Mouse (Mus musculus) kidney, embryonic 15.5 days (tissue): ENCODE measurements around the gene Fam110a. TPM values are rescaled to one million over a fixed set of nuclear protein-coding genes. Genes with fewer than 3 reads are reported as not detected.

Source experiments
- ATAC-seq: fragments of 200-750 bp; cut with Nextera tagmentation; replicated peaks from 2 replicates; pipeline ENCODE4 v1.8.0; 2017; ENCODE audit warnings: moderate TSS enrichment; ENCODE audit not compliant: low FRiP score
- H3K27ac ChIP-seq: fragments of 300-500 bp; sonication (generic); 2 replicates; pipeline ENCODE4 v1.5.1; 2015; ENCODE audit warnings: mild to moderate bottlenecking, inconsistent platforms
- H3K27me3 ChIP-seq: fragments of 300-500 bp; sonication (generic); 2 replicates; pipeline ENCODE4 v1.6.1; 2015; ENCODE audit warnings: inconsistent platforms
- H3K36me3 ChIP-seq: fragments of 300-500 bp; sonication (generic); 2 replicates; pipeline ENCODE4 v1.6.1; 2015; ENCODE audit warnings: inconsistent platforms
- H3K4me1 ChIP-seq: fragments of 300-500 bp; sonication (generic); 2 replicates; pipeline ENCODE4 v1.6.1; 2015; ENCODE audit warnings: inconsistent platforms
- H3K4me2 ChIP-seq: fragments of 300-500 bp; sonication (generic); 2 replicates; pipeline ENCODE4 v1.6.1; 2015; ENCODE audit warnings: moderate library complexity, mild to moderate bottlenecking, inconsistent platforms
- H3K4me3 ChIP-seq: fragments of 300-500 bp; sonication (generic); replicated peaks from 2 replicates; pipeline ENCODE4 v1.5.1; 2015; ENCODE audit warnings: mild to moderate bottlenecking, inconsistent platforms
- H3K9ac ChIP-seq: fragments of 300-500 bp; sonication (generic); 2 replicates; pipeline ENCODE4 v1.6.1; 2015; ENCODE audit warnings: mild to moderate bottlenecking, inconsistent platforms
- H3K9me3 ChIP-seq: fragments of 300-500 bp; sonication (generic); replicated peaks from 2 replicates; pipeline ENCODE4 v1.6.1; 2016; ENCODE audit warnings: inconsistent platforms
- WGBS: fragments of 180-500 bp; shearing (Covaris S2); methylation state at CpG from one replicate; pipeline ENCODE4 v1.1.7; 2015; ENCODE audit warnings: mixed read lengths; 5-methylcytosine and 5-hydroxymethylcytosine counted together
- polyA plus RNA-seq: library from polyadenylated mRNA; unstranded; fragments of >200 nt; fragmentation: Nextera tagmentation; extraction: Ambion mirVana; gene quantifications from 2 replicates; pipeline ENCODE4 v1.2.1, GENCODE M21; 2015

The Fam110a gene
- polyA plus RNA-seq, 1 experiment from 2014 or later: 29.1 TPM

DNA sequence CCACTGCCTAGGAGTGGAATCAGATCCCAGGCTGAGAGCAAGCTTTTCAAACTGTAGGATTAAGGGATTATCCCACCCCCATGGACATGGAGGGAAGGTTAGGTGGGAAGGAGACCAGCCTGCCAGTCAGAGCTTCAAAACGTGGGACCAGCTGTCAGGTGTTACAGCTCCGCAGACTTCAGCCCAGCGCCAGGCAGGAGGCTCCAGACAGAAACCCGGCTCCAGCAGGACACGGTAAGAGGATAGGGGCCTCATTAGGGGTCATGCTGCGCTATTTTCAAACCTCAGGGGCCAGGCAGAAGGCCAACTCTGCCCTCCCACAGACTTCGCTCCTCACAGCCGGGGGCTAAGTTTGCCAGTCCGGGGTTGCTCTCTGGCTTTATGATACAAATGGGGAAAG is 16.0 kb downstream of the Fam110a start:
- 7% methylated on average over 9 of the region's 9 CpGs for WGBS
- no peaks in the 10 kb centered on the region for H3K9me3 ChIP-seq
- ATAC-seq: peak; percentile 19; the same call in 1 of the 2 replicates
- H3K4me1 ChIP-seq: peaks cover 63% of the 10 kb centered on the region
- no peak overlapping the region for H3K4me3 ChIP-seq
- H3K27me3 ChIP-seq: no peaks in the 10 kb centered on the region
- H3K4me2 ChIP-seq: no peak overlapping the region
- H3K36me3 ChIP-seq: peaks cover 12% of the 10 kb centered on the region
- 0 out of 2 replicates have a peak overlapping the region, but pooled peaks have one; percentile 11 for H3K27ac ChIP-seq
- H3K9ac ChIP-seq: no peak overlapping the region

DNA sequence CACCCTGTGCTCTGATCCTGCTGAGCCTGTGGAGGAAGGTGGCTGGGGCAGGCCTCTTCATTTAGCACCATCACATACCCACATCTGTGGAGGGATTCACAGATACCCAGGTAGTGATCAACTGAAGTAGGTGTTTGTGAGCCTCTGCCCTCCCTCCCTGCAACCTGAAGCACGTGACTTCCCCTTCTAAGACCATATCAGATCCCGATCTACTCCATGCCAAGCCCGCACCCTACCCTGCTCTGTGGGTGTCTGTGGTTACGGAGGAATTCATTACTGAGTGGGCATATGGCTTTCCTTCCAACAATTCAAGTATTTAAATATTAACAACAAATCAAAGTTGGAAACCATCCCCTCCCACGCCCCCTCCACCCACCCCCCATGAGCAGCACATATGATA is 16.7 kb downstream of the Fam110a start:
- Histone ChIP-seq H3K27ac (no peak overlapping the region), H3K4me3 (no peak overlapping the region), H3K27me3 (no peaks in the 10 kb centered on the region), H3K36me3 (0 out of 2 replicates have a peak, but pooled peaks cover 7% of the 10 kb centered on the region), H3K9ac (no peak overlapping the region), H3K4me2 (no peak overlapping the region), H3K4me1 (peaks cover 58% of the 10 kb centered on the region), H3K9me3 (no peaks in the 10 kb centered on the region)
- no peak for ATAC-seq
- WGBS: 87% methylated on average over 5 of the region's 5 CpGs

DNA sequence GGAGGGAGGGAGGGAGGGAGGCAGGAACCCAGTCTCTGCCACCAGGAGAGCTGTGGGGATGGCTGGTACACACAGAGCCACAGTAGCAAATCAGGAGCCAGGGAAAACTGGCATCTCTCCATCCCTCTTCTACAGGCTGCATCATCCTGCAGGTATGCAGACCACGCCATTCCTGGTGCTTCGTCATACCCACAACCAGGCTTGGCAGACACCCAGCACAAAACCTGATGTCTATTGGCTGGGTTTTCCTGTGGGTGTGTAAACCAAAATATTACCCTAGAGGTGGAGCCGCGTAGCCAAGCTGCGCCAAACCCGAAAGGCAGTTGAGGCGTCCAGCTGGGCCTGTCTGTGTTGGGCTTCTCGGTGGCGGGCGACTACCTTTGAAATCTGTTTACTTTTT is 17.5 kb downstream of the Fam110a start:
- Histone ChIP-seq H3K4me2 (no peak overlapping the region), H3K9ac (no peak overlapping the region), H3K36me3 (no peaks in the 10 kb centered on the region), H3K27ac (no peak overlapping the region), H3K4me3 (no peak overlapping the region), H3K9me3 (no peaks in the 10 kb centered on the region), H3K27me3 (no peaks in the 10 kb centered on the region), H3K4me1 (peaks cover 51% of the 10 kb centered on the region)
- 71% methylated on average over 10 of the region's 10 CpGs for WGBS
- no peak for ATAC-seq

DNA sequence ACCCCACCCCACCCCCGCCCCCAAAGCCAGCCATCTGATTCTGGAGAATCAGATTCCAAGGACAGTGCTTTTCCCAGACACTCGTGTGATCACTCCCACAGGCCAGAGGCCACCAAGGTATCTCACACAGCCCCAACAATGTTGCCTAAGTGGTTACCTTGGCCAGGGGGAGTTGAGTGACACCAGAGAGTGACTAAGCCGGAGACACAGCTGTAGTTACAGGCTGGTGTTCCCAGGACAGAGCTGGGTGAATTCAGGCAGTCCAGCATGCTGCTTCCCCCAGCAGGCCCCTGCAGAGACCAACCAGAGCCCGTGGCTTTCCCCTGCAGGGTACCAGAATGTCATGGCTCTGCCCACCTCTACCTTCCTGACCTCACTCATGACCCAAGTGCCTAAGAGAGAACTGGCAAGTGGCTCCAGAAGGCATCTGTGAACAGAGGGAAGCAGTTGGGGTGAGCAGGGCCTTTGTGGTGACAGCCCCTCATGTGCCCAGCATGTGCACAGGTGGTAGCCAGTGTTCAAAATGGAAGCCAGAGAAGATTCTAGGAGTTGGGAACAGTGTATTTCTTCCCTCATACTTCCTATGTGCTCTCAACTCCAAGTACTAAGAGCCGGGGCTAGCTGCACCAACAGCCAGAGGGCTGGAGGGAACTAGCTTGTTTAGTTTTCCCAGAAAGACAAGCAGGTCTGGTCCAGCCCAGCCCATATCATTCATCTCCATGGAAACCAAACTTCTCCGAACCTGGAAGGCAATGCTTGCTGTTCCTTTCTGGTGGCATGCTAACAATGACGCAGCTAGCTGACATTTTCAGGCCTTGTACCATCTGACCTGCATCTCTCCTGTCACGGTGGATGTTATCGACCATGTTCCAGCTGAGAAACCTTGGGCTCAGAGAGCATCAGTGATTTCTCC is 18.5 kb downstream of the Fam110a start:
- H3K36me3 ChIP-seq: no peaks in the 10 kb centered on the region
- H3K9me3 ChIP-seq: no peaks in the 10 kb centered on the region
- H3K4me3 ChIP-seq: no peak overlapping the region
- H3K27me3 ChIP-seq: no peaks in the 10 kb centered on the region
- H3K4me1 ChIP-seq: peaks cover 44% of the 10 kb centered on the region
- H3K4me2 ChIP-seq: no peak overlapping the region
- H3K9ac ChIP-seq: no peak overlapping the region
- ATAC-seq: no peak
- 0 out of 2 replicates have a peak overlapping the region, but pooled peaks have one; percentile 28 for H3K27ac ChIP-seq
- 62% methylated on average over 9 of the region's 9 CpGs for WGBS

DNA sequence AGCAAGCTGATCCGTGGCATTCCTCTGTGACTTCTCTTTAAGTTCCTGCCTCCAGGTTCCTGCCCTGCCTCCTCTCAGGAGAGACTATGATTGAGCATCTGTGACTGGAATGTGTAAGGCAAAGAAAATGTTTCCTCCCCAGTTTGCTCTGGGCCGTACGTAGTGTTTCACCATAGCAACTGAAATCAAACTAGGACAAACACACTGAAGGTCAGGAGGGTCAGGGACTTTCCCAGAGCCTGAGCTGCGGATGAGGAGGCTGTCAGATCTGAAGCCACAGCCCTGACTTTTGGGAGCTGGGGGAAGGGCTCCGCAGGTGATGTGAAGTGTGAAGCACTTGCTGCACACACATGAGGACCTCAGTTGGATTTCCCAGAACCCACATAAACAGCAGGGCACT is 20.7 kb downstream of the Fam110a start:
- Histone ChIP-seq H3K27ac (no peak overlapping the region), H3K27me3 (no peaks in the 10 kb centered on the region), H3K4me3 (no peak overlapping the region), H3K4me2 (no peak overlapping the region), H3K4me1 (peaks cover 42% of the 10 kb centered on the region), H3K36me3 (no peaks in the 10 kb centered on the region), H3K9me3 (no peaks in the 10 kb centered on the region), H3K9ac (no peak overlapping the region)
- ATAC-seq: peak; percentile 48; the same call in 1 of the 2 replicates
- 22% methylated on average over 5 of the region's 5 CpGs for WGBS

DNA sequence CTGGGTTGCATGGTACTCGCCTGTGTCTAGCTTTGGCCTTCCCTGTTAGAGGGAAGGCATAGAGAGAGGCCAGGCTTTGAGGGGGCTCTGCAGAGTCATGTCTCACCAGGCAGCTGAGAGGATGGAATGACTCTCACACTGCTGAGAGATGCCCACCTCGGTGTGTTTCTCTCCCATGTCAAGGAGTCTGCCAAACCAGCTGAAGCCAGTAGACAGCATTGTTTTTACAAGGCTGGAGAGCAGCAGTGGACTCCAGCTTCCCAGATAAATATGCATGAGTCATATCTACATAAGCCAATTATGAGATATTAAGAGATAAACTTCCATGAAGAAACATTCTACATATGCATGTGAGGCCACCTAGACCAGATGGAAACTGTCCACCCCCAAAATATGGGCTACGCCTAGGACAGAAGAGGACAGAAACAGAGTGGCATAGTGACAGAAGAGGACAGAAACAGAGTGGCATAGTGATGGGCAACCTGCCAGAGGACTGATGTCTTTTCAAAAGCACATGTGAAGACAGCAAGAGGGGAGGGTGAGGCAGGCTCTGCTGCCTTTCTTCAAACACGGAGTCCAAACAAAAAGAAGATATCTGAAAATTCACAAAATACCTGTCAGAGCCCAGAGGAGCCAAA is 23.4 kb downstream of the Fam110a start:
- 76% methylated on average over 4 of the region's 4 CpGs for WGBS

DNA sequence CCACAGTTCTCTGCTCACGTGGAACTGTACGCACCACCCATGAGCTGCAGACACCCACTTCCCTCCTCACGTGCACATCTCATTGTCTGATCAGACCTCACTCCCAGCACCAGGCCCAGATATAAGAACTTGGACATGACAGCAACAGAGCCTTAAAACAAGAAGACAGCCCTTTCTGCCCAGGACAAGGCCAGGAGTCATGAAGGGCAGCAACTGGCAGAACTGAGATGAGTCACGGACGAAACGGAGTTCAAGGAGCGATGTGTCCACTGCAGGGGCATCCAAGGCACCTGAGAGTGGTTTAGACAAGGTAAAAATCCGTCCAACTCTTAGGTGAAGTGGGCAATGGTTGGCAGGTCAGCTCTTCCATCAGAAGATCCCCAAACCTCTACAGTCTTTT is 26.4 kb downstream of the Fam110a start:
- Histone ChIP-seq H3K27ac (no peak overlapping the region), H3K4me3 (no peak overlapping the region), H3K9ac (no peak overlapping the region), H3K36me3 (no peaks in the 10 kb centered on the region), H3K9me3 (no peaks in the 10 kb centered on the region), H3K27me3 (no peaks in the 10 kb centered on the region), H3K4me1 (no peaks in the 10 kb centered on the region), H3K4me2 (no peak overlapping the region)
- WGBS: 87% methylated on average over 8 of the region's 8 CpGs
- no peak for ATAC-seq

More for the DNA sequence above, 23.4 kb downstream of the Fam110a start:
- Histone ChIP-seq H3K36me3 (no peaks in the 10 kb centered on the region), H3K27me3 (no peaks in the 10 kb centered on the region), H3K27ac (no peak overlapping the region), H3K9me3 (no peaks in the 10 kb centered on the region), H3K4me2 (no peak overlapping the region), H3K4me1 (peaks cover 24% of the 10 kb centered on the region), H3K4me3 (no peak overlapping the region), H3K9ac (no peak overlapping the region)
- no peak for ATAC-seq

DNA sequence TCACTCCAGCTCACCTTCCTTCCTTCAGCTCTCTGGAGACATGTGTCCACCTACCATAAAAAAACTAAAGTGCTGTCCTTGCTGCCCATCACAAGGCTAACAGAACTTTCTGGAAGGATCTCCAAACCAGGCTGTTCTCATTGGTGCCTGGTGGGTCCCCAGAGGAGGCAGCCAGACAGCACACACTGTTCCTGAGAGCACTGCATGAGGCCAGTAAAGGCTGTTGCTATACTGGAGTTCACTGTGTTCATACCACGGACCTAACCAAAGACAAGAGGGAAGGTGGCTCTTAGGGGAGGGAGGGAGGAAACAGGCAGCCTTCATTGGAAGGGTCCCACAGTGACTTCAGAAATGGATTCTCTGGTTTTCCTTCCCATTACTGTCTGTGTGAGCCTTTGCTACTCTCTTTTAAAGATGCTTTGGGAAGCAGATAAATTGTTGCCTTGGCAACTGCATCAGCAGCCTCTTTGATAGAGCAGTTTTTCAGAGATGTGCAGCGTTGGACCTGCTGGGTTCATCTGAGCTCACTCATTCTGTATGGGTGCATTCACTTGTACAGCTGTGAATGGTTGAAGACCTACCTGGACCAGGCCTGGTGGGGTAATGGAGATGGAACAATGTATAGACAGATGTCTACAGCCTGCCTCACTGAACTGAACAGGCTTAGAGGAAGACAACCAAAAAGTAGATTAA is 30.8 kb downstream of the Fam110a start:
- Histone ChIP-seq H3K9ac (no peak overlapping the region), H3K36me3 (no peaks in the 10 kb centered on the region), H3K4me2 (no peak overlapping the region), H3K4me1 (no peaks in the 10 kb centered on the region), H3K27ac (no peak overlapping the region), H3K4me3 (no peak overlapping the region), H3K27me3 (no peaks in the 10 kb centered on the region), H3K9me3 (no peaks in the 10 kb centered on the region)
- no peak for ATAC-seq
- WGBS: 80% methylated on average over 2 of the region's 2 CpGs

DNA sequence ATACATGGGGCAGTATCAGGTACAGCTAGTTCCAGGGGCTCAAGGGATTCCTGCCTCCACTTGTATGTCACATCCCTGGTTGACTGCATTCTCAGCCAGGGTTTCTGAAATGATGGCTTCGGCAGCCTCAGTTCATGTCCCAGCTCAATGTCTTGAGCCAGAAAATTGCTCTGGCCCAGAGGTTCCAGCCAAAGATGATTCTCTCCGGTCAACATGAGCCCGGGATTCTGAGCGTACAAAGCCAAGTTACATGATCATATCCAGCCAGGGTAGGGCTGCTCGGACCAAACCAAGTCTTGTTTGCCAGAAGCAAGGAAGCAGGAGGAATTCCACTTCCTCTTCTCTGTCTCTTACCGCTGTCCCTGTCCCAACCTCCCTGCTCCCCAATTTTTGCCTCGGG is 31.7 kb downstream of the Fam110a start:
- H3K9me3 ChIP-seq: no peaks in the 10 kb centered on the region
- H3K36me3 ChIP-seq: no peaks in the 10 kb centered on the region
- WGBS: 81% methylated on average over 7 of the region's 7 CpGs

DNA sequence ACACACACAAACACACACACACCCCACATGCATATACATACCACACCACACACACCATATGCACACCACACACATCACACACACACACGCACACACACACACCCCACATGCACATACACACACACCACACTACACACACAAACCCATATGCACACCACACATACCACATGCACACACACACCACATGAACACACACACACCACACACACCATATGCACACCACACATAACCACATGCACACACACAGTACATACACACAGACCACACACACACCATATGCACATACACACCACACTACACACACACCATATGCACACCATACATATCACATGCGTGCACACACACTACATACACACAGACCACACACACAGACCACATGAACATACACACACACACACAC is 32.4 kb downstream of the Fam110a start:
- WGBS: 91% methylated on average over 2 of the region's 2 CpGs
- ATAC-seq: no peak
- H3K27me3 ChIP-seq: no peaks in the 10 kb centered on the region
- H3K27ac ChIP-seq: no peak overlapping the region
- H3K4me1 ChIP-seq: no peaks in the 10 kb centered on the region
- H3K9me3 ChIP-seq: no peaks in the 10 kb centered on the region
- no peaks in the 10 kb centered on the region for H3K36me3 ChIP-seq
- H3K9ac ChIP-seq: no peak overlapping the region
- no peak overlapping the region for H3K4me3 ChIP-seq
- no peak overlapping the region for H3K4me2 ChIP-seq

More for the DNA sequence above, 31.7 kb downstream of the Fam110a start:
- Histone ChIP-seq H3K27me3 (no peaks in the 10 kb centered on the region), H3K4me3 (no peak overlapping the region), H3K9ac (no peak overlapping the region), H3K4me1 (no peaks in the 10 kb centered on the region), H3K27ac (no peak overlapping the region), H3K4me2 (no peak overlapping the region)
- no peak for ATAC-seq

DNA sequence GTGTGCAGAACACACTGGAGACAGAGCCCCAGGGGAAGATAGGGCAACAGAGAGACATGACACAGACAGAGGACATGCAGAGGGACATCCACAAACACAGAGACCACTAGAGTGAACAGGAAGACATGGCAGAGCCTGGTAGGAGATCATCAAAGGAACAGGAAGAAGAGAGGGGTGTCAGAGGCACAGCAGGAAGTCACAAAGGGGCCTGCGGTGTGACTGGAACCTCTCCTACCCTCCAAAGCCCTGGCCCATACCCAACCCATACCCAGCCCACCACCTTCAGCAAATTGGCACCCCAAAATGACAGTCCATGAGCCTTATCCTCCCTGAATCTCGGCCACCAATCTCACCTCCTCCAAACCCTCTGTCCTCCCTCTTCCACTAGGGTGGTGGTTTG is 35.9 kb downstream of the Fam110a start:
- H3K4me3 ChIP-seq: no peak overlapping the region
- H3K9me3 ChIP-seq: no peaks in the 10 kb centered on the region
- no peak overlapping the region for H3K9ac ChIP-seq
- 63% methylated on average over 2 of the region's 2 CpGs for WGBS
- H3K27ac ChIP-seq: no peak overlapping the region
- no peak overlapping the region for H3K4me2 ChIP-seq
- no peaks in the 10 kb centered on the region for H3K36me3 ChIP-seq
- H3K27me3 ChIP-seq: no peaks in the 10 kb centered on the region
- ATAC-seq: no peak
- H3K4me1 ChIP-seq: peaks cover under 1% of the 10 kb centered on the region; the same call in 1 of the 2 replicates

DNA sequence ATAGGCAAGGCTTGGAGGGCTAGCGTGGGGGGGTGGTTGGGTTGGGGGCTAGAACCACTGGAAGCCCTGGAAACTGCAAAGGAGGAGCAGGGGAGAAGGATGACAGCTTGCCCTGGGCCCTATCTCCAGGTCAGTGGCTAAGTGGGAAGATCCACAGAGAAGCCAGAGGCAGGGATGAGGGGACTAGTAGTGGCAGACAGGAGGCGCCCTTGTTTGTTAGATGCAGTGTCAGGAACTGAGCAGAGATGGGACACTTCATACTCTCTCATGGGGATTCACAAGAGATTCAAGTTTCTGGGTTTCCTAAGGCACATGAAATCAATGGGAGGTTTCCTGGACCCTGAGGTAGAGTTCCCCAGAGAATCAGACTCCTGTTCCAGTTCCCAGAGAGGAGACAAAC is 38.8 kb downstream of the Fam110a start:
- Histone ChIP-seq H3K9me3 (no peaks in the 10 kb centered on the region), H3K27me3 (no peaks in the 10 kb centered on the region), H3K4me3 (no peak overlapping the region), H3K36me3 (no peaks in the 10 kb centered on the region), H3K4me2 (no peak overlapping the region), H3K4me1 (peaks cover 13% of the 10 kb centered on the region), H3K27ac (no peak overlapping the region), H3K9ac (no peak overlapping the region)
- peak; percentile 59; the same call in 1 of the 2 replicates for ATAC-seq
- 40% methylated on average over 2 of the region's 2 CpGs for WGBS
